Mouse (Mus musculus): Measurements from ENCODE around the gene Gm27021. TPM values are rescaled to one million over a fixed set of nuclear protein-coding genes. Genes with fewer than 3 reads are reported as not detected.
A peak's percentile ranks its signal among the peaks of the same experiment; 100 is the strongest.

Gene Gm27021
- polyA plus RNA-seq, 1 experiment from 2014 or later = 2.5 TPM

DNA sequence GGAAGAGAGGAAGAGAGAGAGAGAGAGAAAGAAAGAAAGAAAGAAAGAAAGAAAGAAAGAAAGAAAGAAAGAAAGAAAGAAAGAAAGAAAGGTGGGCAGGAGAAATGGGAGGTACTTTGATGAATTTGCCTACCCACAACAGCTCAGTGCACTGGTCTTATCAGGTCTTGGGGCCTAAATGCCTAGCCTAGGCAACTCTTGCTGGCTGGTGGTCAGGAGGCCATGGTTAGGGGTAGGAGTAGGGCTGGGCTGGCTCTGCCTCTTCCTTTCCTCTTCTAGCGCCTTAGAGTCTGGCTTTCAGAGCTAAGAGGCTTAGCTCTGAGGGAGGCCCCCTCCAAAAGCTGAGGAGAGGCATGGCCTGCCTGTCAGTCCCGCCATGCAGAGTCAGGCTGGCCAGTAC, 44.3 kb downstream of the Gm27021 start:
- no peak overlapping the region for H3K4me3 ChIP-seq (ENCODE audit: low read length)
- no peak overlapping the region for H3K27ac ChIP-seq (ENCODE audit: low read length)
- H3K9me3 ChIP-seq (ENCODE audit: control insufficient read depth, low read length) = no peaks in the 10 kb centered on the region
- H3K4me1 ChIP-seq (replicated peaks; ENCODE audit: control insufficient read depth, insufficient read depth, low read length) = no peaks in the 10 kb centered on the region
- no peaks in the 10 kb centered on the region for H3K36me3 ChIP-seq (ENCODE audit: control insufficient read depth, insufficient read depth, low read length)
- no peak overlapping the region for H3K4me2 ChIP-seq (ENCODE audit: low read depth, low read length)
- no peaks in the 10 kb centered on the region for H3K27me3 ChIP-seq (ENCODE audit: control insufficient read depth, insufficient read depth, low read depth, low read length)
- no peak for ATAC-seq (ENCODE audit: low read depth)
- no peak overlapping the region for H3K9ac ChIP-seq (ENCODE audit: low read length)
- 56% methylated on average over 2 of the region's 2 CpGs for whole genome bisulfite sequencing

- Histone ChIP-seq H3K4me2 (ENCODE audit: low read depth, low read length) (no peak overlapping the region), H3K9me3 (ENCODE audit: control insufficient read depth, low read length) (no peaks in the 10 kb centered on the region), H3K36me3 (ENCODE audit: control insufficient read depth, insufficient read depth, low read length) (no peaks in the 10 kb centered on the region), H3K4me1 (replicated peaks; ENCODE audit: control insufficient read depth, insufficient read depth, low read length) (peaks cover 3% of the 10 kb centered on the region; the same call in 1 of the 2 replicates), H3K27me3 (ENCODE audit: control insufficient read depth, insufficient read depth, low read depth, low read length) (no peaks in the 10 kb centered on the region), H3K27ac (ENCODE audit: low read length) (no peak overlapping the region), H3K4me3 (ENCODE audit: low read length) (no peak overlapping the region), H3K9ac (ENCODE audit: low read length) (no peak overlapping the region)
- 64% methylated on average over 14 of the region's 14 CpGs for WGBS
- ATAC-seq (ENCODE audit: low read depth) = no peak
Measured at GRCm38 (mm10) chr8:120622161-120622560, 45.7 kb downstream of the Gm27021 start.

DNA sequence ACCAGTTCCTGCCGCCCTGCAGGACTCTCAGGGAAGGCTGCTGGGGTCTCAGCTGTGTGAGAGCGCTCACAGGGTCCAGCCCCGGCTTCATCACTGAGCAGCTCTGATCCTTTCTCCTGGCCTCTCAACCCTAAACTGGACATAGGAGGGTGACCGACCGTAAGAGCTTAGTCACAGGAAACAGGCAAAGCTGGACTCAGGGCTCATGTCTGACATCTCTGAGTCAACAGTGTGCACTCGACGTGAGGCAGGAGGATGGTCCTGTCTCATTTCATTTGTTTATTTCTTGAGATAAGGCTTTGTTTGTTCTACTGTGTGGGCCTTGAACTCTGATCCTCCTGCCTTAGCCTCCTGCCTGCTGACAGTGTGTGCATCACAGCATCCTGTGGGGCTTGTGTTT, 47.4 kb downstream of the Gm27021 start:
- Histone ChIP-seq H3K9ac (ENCODE audit: low read length) (no peak overlapping the region), H3K36me3 (ENCODE audit: control insufficient read depth, insufficient read depth, low read length) (no peaks in the 10 kb centered on the region), H3K4me2 (ENCODE audit: low read depth, low read length) (no peak overlapping the region), H3K4me3 (ENCODE audit: low read length) (no peak overlapping the region), H3K4me1 (replicated peaks; ENCODE audit: control insufficient read depth, insufficient read depth, low read length) (peaks cover 3% of the 10 kb centered on the region; the same call in 1 of the 2 replicates), H3K9me3 (ENCODE audit: control insufficient read depth, low read length) (no peaks in the 10 kb centered on the region), H3K27ac (ENCODE audit: low read length) (no peak overlapping the region), H3K27me3 (ENCODE audit: control insufficient read depth, insufficient read depth, low read depth, low read length) (no peaks in the 10 kb centered on the region)
- ATAC-seq (ENCODE audit: low read depth) = no peak
- 37% methylated on average over 7 of the region's 7 CpGs for WGBS

- peaks cover 3% of the 10 kb centered on the region; the same call in 1 of the 2 replicates for H3K4me1 ChIP-seq (replicated peaks; ENCODE audit: control insufficient read depth, insufficient read depth, low read length)
- H3K27me3 ChIP-seq (ENCODE audit: control insufficient read depth, insufficient read depth, low read depth, low read length) = no peaks in the 10 kb centered on the region
- no peak overlapping the region for H3K27ac ChIP-seq (ENCODE audit: low read length)
- WGBS = 70% methylated on average over 11 of the region's 11 CpGs
- no peak overlapping the region for H3K9ac ChIP-seq (ENCODE audit: low read length)
- H3K4me3 ChIP-seq (ENCODE audit: low read length) = no peak overlapping the region
- ATAC-seq (ENCODE audit: low read depth) = no peak
- H3K4me2 ChIP-seq (ENCODE audit: low read depth, low read length) = no peak overlapping the region
- H3K9me3 ChIP-seq (ENCODE audit: control insufficient read depth, low read length) = no peaks in the 10 kb centered on the region
- H3K36me3 ChIP-seq (ENCODE audit: control insufficient read depth, insufficient read depth, low read length) = no peaks in the 10 kb centered on the region
Measured at GRCm38 (mm10) chr8:120619235-120620180, 48.4 kb downstream of the Gm27021 start.

GRCm38 (mm10) chr8:120618110-120618509, 49.8 kb downstream of the Gm27021 start:
- peak; percentile 60; the same call in 1 of the 2 replicates for ATAC-seq (ENCODE audit: low read depth)
- Histone ChIP-seq H3K4me3 (ENCODE audit: low read length) (no peak overlapping the region), H3K36me3 (ENCODE audit: control insufficient read depth, insufficient read depth, low read length) (no peaks in the 10 kb centered on the region), H3K4me2 (ENCODE audit: low read depth, low read length) (no peak overlapping the region), H3K9me3 (ENCODE audit: control insufficient read depth, low read length) (no peaks in the 10 kb centered on the region), H3K4me1 (replicated peaks; ENCODE audit: control insufficient read depth, insufficient read depth, low read length) (peaks cover 3% of the 10 kb centered on the region; the same call in 1 of the 2 replicates), H3K27me3 (ENCODE audit: control insufficient read depth, insufficient read depth, low read depth, low read length) (no peaks in the 10 kb centered on the region), H3K9ac (ENCODE audit: low read length) (no peak overlapping the region), H3K27ac (ENCODE audit: low read length) (no peak overlapping the region)
- 2% methylated on average over 6 of the region's 6 CpGs for WGBS

DNA sequence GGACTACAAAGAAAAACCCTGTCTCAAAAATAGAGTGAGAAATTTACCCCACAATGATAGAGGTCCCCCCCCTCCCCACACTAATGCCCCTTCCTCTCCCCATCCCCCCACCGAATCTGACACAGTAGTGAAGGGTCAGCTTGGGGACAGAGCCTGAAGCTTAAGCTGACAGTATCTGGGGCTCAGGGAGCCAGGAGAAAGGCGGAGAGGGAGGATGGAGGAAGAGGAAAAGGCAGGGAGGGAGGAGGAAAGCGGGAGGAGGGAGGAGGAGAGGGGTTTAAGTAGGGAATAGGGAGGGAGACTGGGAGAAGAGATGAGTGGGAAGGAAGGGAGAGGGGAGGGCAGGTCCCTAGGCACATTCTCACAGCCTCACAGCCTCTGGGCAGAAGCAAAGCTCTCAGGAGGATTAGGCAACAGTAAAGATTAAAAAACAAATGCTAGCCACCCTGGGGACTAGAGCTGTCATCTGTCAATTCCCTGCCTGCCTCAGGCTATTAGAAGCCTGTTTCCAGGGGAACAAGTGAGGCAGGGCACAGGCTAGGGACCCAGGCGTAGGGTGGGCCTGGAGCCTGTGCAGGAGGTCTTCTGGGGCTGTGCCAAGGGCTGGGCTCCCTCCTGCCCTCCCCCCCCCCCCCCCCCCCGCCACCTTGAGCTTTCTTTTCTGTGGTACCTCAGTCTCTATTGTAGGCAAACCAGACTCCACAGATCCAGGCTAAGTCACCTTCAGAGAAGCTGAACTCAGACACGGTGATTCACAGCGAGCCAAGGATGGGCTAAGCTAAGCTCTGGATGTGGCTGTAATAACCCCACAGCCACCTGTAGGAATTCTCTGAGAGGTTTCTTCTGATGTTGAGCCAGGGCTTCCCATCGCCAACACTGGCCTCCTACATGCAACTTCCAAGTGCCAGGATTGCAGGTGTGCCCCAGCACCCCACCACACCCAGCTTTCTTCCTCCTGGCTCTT, 50.9 kb downstream of the Gm27021 start:
- H3K9me3 ChIP-seq (ENCODE audit: control insufficient read depth, low read length) = no peaks in the 10 kb centered on the region
- H3K27me3 ChIP-seq (ENCODE audit: control insufficient read depth, insufficient read depth, low read depth, low read length) = no peaks in the 10 kb centered on the region
- no peak overlapping the region for H3K4me3 ChIP-seq (ENCODE audit: low read length)
- H3K36me3 ChIP-seq (ENCODE audit: control insufficient read depth, insufficient read depth, low read length) = no peaks in the 10 kb centered on the region
- no peak overlapping the region for H3K27ac ChIP-seq (ENCODE audit: low read length)
- WGBS = 51% methylated on average over 7 of the region's 8 CpGs
- H3K4me2 ChIP-seq (ENCODE audit: low read depth, low read length) = no peak overlapping the region
- H3K9ac ChIP-seq (ENCODE audit: low read length) = no peak overlapping the region
- ATAC-seq (ENCODE audit: low read depth) = peak; percentile 47; the same call in 1 of the 2 replicates
- H3K4me1 ChIP-seq (replicated peaks; ENCODE audit: control insufficient read depth, insufficient read depth, low read length) = peaks cover 3% of the 10 kb centered on the region; the same call in 1 of the 2 replicates

GRCm38 (mm10) chr8:120614491-120614890, 53.4 kb downstream of the Gm27021 start:
- Histone ChIP-seq H3K4me2 (ENCODE audit: low read depth, low read length) (no peak overlapping the region), H3K36me3 (ENCODE audit: control insufficient read depth, insufficient read depth, low read length) (no peaks in the 10 kb centered on the region), H3K9me3 (ENCODE audit: control insufficient read depth, low read length) (no peaks in the 10 kb centered on the region), H3K4me3 (ENCODE audit: low read length) (no peak overlapping the region), H3K4me1 (replicated peaks; ENCODE audit: control insufficient read depth, insufficient read depth, low read length) (peaks cover 3% of the 10 kb centered on the region; the same call in 1 of the 2 replicates), H3K9ac (ENCODE audit: low read length) (no peak overlapping the region), H3K27ac (ENCODE audit: low read length) (no peak overlapping the region), H3K27me3 (ENCODE audit: control insufficient read depth, insufficient read depth, low read depth, low read length) (no peaks in the 10 kb centered on the region)
- 80% methylated on average over 3 of the region's 3 CpGs for WGBS
- no peak for ATAC-seq (ENCODE audit: low read depth)

DNA sequence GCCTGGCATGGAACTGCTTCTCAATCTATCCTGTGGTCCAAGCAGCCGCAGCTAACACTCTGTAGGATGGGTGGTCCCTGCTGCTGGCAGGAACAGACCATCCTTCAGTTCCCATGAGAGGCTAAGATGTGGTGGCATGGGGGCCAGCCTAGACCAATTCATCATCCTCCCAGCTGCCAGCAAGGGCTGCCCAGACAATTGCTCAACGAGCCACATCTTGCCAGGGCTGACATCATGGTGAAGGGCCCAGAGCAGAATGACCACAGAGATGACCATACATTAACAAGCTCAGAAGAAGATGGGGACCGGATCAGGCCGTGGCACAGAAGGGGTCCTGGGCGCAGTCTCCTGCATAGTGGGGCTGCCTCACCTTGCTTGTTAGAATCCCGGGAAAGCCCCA, 57.1 kb downstream of the Gm27021 start:
- Histone ChIP-seq H3K36me3 (ENCODE audit: control insufficient read depth, insufficient read depth, low read length) (no peaks in the 10 kb centered on the region), H3K9me3 (ENCODE audit: control insufficient read depth, low read length) (no peaks in the 10 kb centered on the region), H3K27me3 (ENCODE audit: control insufficient read depth, insufficient read depth, low read depth, low read length) (no peaks in the 10 kb centered on the region), H3K27ac (ENCODE audit: low read length) (no peak overlapping the region), H3K4me2 (ENCODE audit: low read depth, low read length) (no peak overlapping the region), H3K4me1 (replicated peaks; ENCODE audit: control insufficient read depth, insufficient read depth, low read length) (0 out of 2 replicates have a peak, but pooled peaks cover 3% of the 10 kb centered on the region), H3K4me3 (ENCODE audit: low read length) (no peak overlapping the region), H3K9ac (ENCODE audit: low read length) (no peak overlapping the region)
- WGBS = 83% methylated on average over 6 of the region's 6 CpGs
- ATAC-seq (ENCODE audit: low read depth) = no peak

- no peaks in the 10 kb centered on the region for H3K9me3 ChIP-seq (ENCODE audit: control insufficient read depth, low read length)
- ATAC-seq (ENCODE audit: low read depth) = peak; percentile 60; the same call in 1 of the 2 replicates
- no peak overlapping the region for H3K27ac ChIP-seq (ENCODE audit: low read length)
- 0 out of 2 replicates have a peak, but pooled peaks cover 3% of the 10 kb centered on the region for H3K4me1 ChIP-seq (replicated peaks; ENCODE audit: control insufficient read depth, insufficient read depth, low read length)
- H3K36me3 ChIP-seq (ENCODE audit: control insufficient read depth, insufficient read depth, low read length) = no peaks in the 10 kb centered on the region
- H3K9ac ChIP-seq (ENCODE audit: low read length) = no peak overlapping the region
- 9% methylated on average over 7 of the region's 7 CpGs for WGBS
- no peak overlapping the region for H3K4me3 ChIP-seq (ENCODE audit: low read length)
- H3K27me3 ChIP-seq (ENCODE audit: control insufficient read depth, insufficient read depth, low read depth, low read length) = no peaks in the 10 kb centered on the region
- H3K4me2 ChIP-seq (ENCODE audit: low read depth, low read length) = no peak overlapping the region
Measured at GRCm38 (mm10) chr8:120607885-120608284, 60.0 kb downstream of the Gm27021 start.
